Mouse (Mus musculus) midbrain, embryonic 16.5 days (tissue): ENCODE results near the gene Sbno2. TPM values are rescaled to one million over a fixed set of nuclear protein-coding genes. Genes with fewer than 3 reads are reported as not detected.

ENCODE experiments used
- ATAC-seq: fragments of 200-750 bp; cut with Nextera tagmentation; 2 replicates; pipeline ENCODE4 v1.8.0; 2017; ENCODE audit warnings: moderate TSS enrichment
- H3K27ac ChIP-seq: fragments of 300-500 bp; sonication (generic); 2 replicates; pipeline ENCODE4 v1.5.1; 2014; ENCODE audit warnings: mild to moderate bottlenecking, low read length, mixed read lengths
- H3K27me3 ChIP-seq: fragments of 300-500 bp; sonication (generic); 2 replicates; pipeline ENCODE4 v1.6.1; 2014; ENCODE audit warnings: low read depth, low read length, mixed read lengths; ENCODE audit not compliant: control insufficient read depth, insufficient read depth
- H3K36me3 ChIP-seq: fragments of 300-500 bp; sonication (generic); 2 replicates; pipeline ENCODE4 v1.6.1; 2014; ENCODE audit warnings: mild to moderate bottlenecking, low read length, moderate library complexity, mixed read lengths; ENCODE audit not compliant: control insufficient read depth, insufficient read depth
- H3K4me1 ChIP-seq: fragments of 300-500 bp; sonication (generic); 2 replicates; pipeline ENCODE4 v1.6.1; 2014; ENCODE audit warnings: mild to moderate bottlenecking, low read length, mixed read lengths; ENCODE audit not compliant: control insufficient read depth, insufficient read depth
- H3K4me2 ChIP-seq: fragments of 300-500 bp; sonication (generic); 2 replicates; pipeline ENCODE4 v1.6.1; 2014; ENCODE audit warnings: mild to moderate bottlenecking, low read length, mixed read lengths
- H3K4me3 ChIP-seq: fragments of 300-500 bp; sonication (generic); 2 replicates; pipeline ENCODE4 v1.5.1; 2014; ENCODE audit warnings: low read depth, mild to moderate bottlenecking, low read length, moderate library complexity, mixed read lengths
- H3K9ac ChIP-seq: fragments of 300-500 bp; sonication (generic); 2 replicates; pipeline ENCODE4 v1.6.1; 2014; ENCODE audit warnings: low read depth, low read length, mixed read lengths
- H3K9me3 ChIP-seq: fragments of 300-500 bp; sonication (generic); replicated peaks from 2 replicates; pipeline ENCODE4 v1.6.1; 2014; ENCODE audit warnings: mild to moderate bottlenecking, low read length, mixed read lengths; ENCODE audit not compliant: control insufficient read depth, poor library complexity, severe bottlenecking
- WGBS: fragments of 180-500 bp; shearing (Covaris S2); extraction: QIAGEN DNeasy Blood & Tissue Kit; methylation state at CpG from one replicate; pipeline ENCODE4 v1.1.7; 2014; 5-methylcytosine and 5-hydroxymethylcytosine counted together
- polyA plus RNA-seq: library from polyadenylated mRNA; unstranded; fragments of >200 nt; fragmentation: Nextera tagmentation; extraction: Ambion mirVana; gene quantifications from 2 replicates; pipeline ENCODE4 v1.2.1, GENCODE M21; 2015

Gene Sbno2
- polyA plus RNA-seq, 1 experiment from 2014 or later = 11.6 TPM

GRCm38 (mm10) chr10:80036832-80037231 is 68.5 kb downstream of the Sbno2 start:
- Histone ChIP-seq H3K36me3 (peaks cover 23% of the 10 kb centered on the region), H3K4me3 (no peak overlapping the region), H3K9me3 (no peaks in the 10 kb centered on the region), H3K4me2 (no peak overlapping the region), H3K4me1 (peaks cover 16% of the 10 kb centered on the region), H3K27me3 (no peaks in the 10 kb centered on the region), H3K9ac (no peak overlapping the region), H3K27ac (no peak overlapping the region)
- 94% methylated on average over 13 of the region's 13 CpGs for WGBS
- no peak for ATAC-seq

- Histone ChIP-seq H3K27me3 (no peaks in the 10 kb centered on the region), H3K27ac (peak overlapping the region; percentile 7; the same call in 1 of the 2 replicates), H3K4me2 (no peak overlapping the region), H3K9ac (0 out of 2 replicates have a peak overlapping the region, but pooled peaks have one; percentile 6), H3K4me3 (no peak overlapping the region), H3K36me3 (peaks cover 23% of the 10 kb centered on the region), H3K9me3 (no peaks in the 10 kb centered on the region), H3K4me1 (peaks cover 16% of the 10 kb centered on the region)
- 91% methylated on average over 5 of the region's 5 CpGs for WGBS
- ATAC-seq = no peak
Measured at GRCm38 (mm10) chr10:80035686-80036085, 69.7 kb downstream of the Sbno2 start.

GRCm38 (mm10) chr10:80035148-80035547 is 70.2 kb downstream of the Sbno2 start:
- WGBS = 82% methylated on average over 8 of the region's 8 CpGs
- H3K4me1 ChIP-seq = peaks cover 16% of the 10 kb centered on the region
- no peaks in the 10 kb centered on the region for H3K9me3 ChIP-seq
- no peak for ATAC-seq
- H3K4me3 ChIP-seq = no peak overlapping the region
- H3K27ac ChIP-seq = peak overlapping the region; percentile 7; the same call in 1 of the 2 replicates
- H3K4me2 ChIP-seq = no peak overlapping the region
- H3K36me3 ChIP-seq = peaks cover 23% of the 10 kb centered on the region
- H3K9ac ChIP-seq = 0 out of 2 replicates have a peak overlapping the region, but pooled peaks have one; percentile 6
- H3K27me3 ChIP-seq = no peaks in the 10 kb centered on the region

GRCm38 (mm10) chr10:80033511-80034391 is 71.6 kb downstream of the Sbno2 start:
- Histone ChIP-seq H3K9me3 (no peaks in the 10 kb centered on the region), H3K4me3 (no peak overlapping the region), H3K9ac (no peak overlapping the region), H3K27ac (no peak overlapping the region), H3K4me2 (no peak overlapping the region), H3K4me1 (peaks cover 13% of the 10 kb centered on the region), H3K36me3 (peaks cover 23% of the 10 kb centered on the region), H3K27me3 (no peaks in the 10 kb centered on the region)
- ATAC-seq = no peak
- WGBS = 51% methylated on average over 9 of the region's 9 CpGs

GRCm38 (mm10) chr10:80032799-80033480 is 72.4 kb downstream of the Sbno2 start:
- WGBS = 72% methylated on average over 5 of the region's 5 CpGs
- peaks cover 23% of the 10 kb centered on the region for H3K36me3 ChIP-seq
- H3K27me3 ChIP-seq = no peaks in the 10 kb centered on the region
- H3K4me1 ChIP-seq = peaks cover 5% of the 10 kb centered on the region
- H3K27ac ChIP-seq = no peak overlapping the region
- H3K9me3 ChIP-seq = no peaks in the 10 kb centered on the region
- no peak overlapping the region for H3K4me3 ChIP-seq
- H3K9ac ChIP-seq = no peak overlapping the region
- ATAC-seq = no peak
- no peak overlapping the region for H3K4me2 ChIP-seq

GRCm38 (mm10) chr10:80030736-80031135 is 74.6 kb downstream of the Sbno2 start:
- Histone ChIP-seq H3K27me3 (no peaks in the 10 kb centered on the region), H3K9me3 (no peaks in the 10 kb centered on the region), H3K36me3 (peaks cover 7% of the 10 kb centered on the region), H3K27ac (no peak overlapping the region), H3K4me3 (no peak overlapping the region), H3K4me1 (no peaks in the 10 kb centered on the region), H3K9ac (no peak overlapping the region), H3K4me2 (no peak overlapping the region)
- 92% methylated on average over 17 of the region's 17 CpGs for WGBS
- no peak for ATAC-seq

GRCm38 (mm10) chr10:80030191-80030590 is 75.2 kb downstream of the Sbno2 start:
- no peaks in the 10 kb centered on the region for H3K9me3 ChIP-seq
- H3K4me1 ChIP-seq = no peaks in the 10 kb centered on the region
- no peak overlapping the region for H3K4me2 ChIP-seq
- H3K27me3 ChIP-seq = no peaks in the 10 kb centered on the region
- H3K4me3 ChIP-seq = no peak overlapping the region
- WGBS = 82% methylated on average over 9 of the region's 9 CpGs
- no peak overlapping the region for H3K27ac ChIP-seq
- peaks cover 2% of the 10 kb centered on the region; the same call in 1 of the 2 replicates for H3K36me3 ChIP-seq
- no peak for ATAC-seq
- no peak overlapping the region for H3K9ac ChIP-seq

- no peak for ATAC-seq
- Histone ChIP-seq H3K4me2 (no peak overlapping the region), H3K27me3 (no peaks in the 10 kb centered on the region), H3K36me3 (no peaks in the 10 kb centered on the region), H3K9me3 (no peaks in the 10 kb centered on the region), H3K9ac (no peak overlapping the region), H3K4me1 (no peaks in the 10 kb centered on the region), H3K4me3 (no peak overlapping the region), H3K27ac (no peak overlapping the region)
- WGBS = 94% methylated on average over 13 of the region's 13 CpGs
Measured at GRCm38 (mm10) chr10:80028521-80028846, 76.9 kb downstream of the Sbno2 start.
